Mouse (Mus musculus) lung, adult 2 months (tissue): Measurements from ENCODE around the gene Hacd2.

ENCODE experiments used
- CTCF ChIP-seq: fragments of 200-500 bp; IDR thresholded peaks from 2 replicates; pipeline ENCODE4 v1.5.1; 2011; ENCODE audit warnings: mild to moderate bottlenecking, low read length, control low read depth; ENCODE audit not compliant: insufficient read depth
- POLR2A ChIP-seq: fragments of 200-500 bp; IDR thresholded peaks from 2 replicates; pipeline ENCODE4 v1.6.1; 2011; ENCODE audit warnings: low read depth, mild to moderate bottlenecking, control low read depth, low read length, borderline replicate concordance; ENCODE audit errors: extremely low read depth

DNA sequence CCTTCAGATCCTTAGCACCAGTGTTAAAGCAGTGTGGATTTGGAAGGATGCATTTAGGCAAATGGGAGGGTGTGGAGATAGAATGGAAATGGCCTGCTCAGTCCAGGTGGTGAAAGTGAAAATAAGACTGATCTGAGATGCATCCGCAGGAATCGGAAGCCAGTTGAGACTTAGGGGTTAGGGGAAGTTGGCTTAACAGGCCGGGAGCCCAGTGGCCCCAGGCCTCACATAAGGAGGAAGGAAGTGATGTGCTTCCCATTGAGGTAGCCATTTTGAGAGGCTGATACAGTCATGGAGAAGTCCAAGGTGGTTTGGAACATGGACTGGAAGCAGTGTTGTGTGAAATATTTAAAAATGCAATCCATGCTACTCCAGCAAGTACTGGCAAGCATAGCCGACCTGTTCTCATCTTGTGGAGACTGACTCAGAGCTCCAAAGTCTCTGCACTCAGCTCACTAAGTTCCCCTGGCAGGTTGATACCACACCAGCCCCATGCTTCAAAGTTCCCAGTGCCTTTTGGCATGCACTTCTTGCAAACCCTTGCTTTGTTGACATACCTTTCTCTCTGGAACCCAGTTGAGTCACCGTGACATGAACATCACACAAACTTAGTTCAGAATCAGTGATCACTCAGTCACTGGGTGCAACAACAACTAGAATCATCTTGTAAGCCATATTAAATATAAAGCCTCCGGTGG lies 25.2 kb downstream of the Hacd2 start:
- TF ChIP-seq CTCF (no peak), POLR2A (no peak)
